9 mouse cellular contexts compared by ENCODE assay signal in genomic region chr2:102002974-102003775, GRCm38 (mm10).
DNase-seq lines count a peak whose midpoint lies in the region; ATAC-seq lines count a peak whose summit lies in the region.
"Had no signal": no experiment of that assay in that cellular context is flagged by ENCODE, and none has a peak within 500 bp of the region (broad histone marks: within the 10 kb centered on the region; RNA-seq: fewer than 3 reads in every experiment).

No protein-coding gene starts in this region.

- peak overlapping the region; percentile 78 for H3K27ac ChIP-seq in lung, embryonic 15.5 days
- peak overlapping the region; percentile 80 for H3K27ac ChIP-seq in kidney, embryonic 16.5 days (ENCODE audit: low read length)
- peak overlapping the region; percentile 84 for H3K27ac ChIP-seq in midbrain, embryonic 15.5 days

- no peak overlapping the region for H3K9ac ChIP-seq in lung, embryonic 15.5 days
- H3K9ac ChIP-seq in kidney, embryonic 16.5 days (replicated peaks; ENCODE audit: low read length), result 0 out of 2 replicates have a peak overlapping the region, but pooled peaks have one; percentile 8
- peak overlapping the region; percentile 25; the same call in 1 of the 2 replicates for H3K9ac ChIP-seq in midbrain, embryonic 15.5 days

- H3K27me3 ChIP-seq in lung, embryonic 15.5 days, result no peaks in the 10 kb centered on the region
- no peaks in the 10 kb centered on the region for H3K27me3 ChIP-seq in kidney, embryonic 16.5 days (ENCODE audit: insufficient read depth, low read length)
- H3K27me3 ChIP-seq in midbrain, embryonic 15.5 days (replicated peaks), result no peaks in the 10 kb centered on the region

- H3K9me3 ChIP-seq in lung, embryonic 15.5 days, result no peaks in the 10 kb centered on the region
- H3K9me3 ChIP-seq in kidney, embryonic 16.5 days (ENCODE audit: low read length), result no peaks in the 10 kb centered on the region
- no peaks in the 10 kb centered on the region for H3K9me3 ChIP-seq in midbrain, embryonic 15.5 days

- no peak overlapping the region for H3K4me3 ChIP-seq in lung, embryonic 15.5 days
- H3K4me3 ChIP-seq in kidney, embryonic 16.5 days (ENCODE audit: low read length), result no peak overlapping the region
- no peak overlapping the region for H3K4me3 ChIP-seq in midbrain, embryonic 15.5 days
- H3K4me3 ChIP-seq: myocyte had no signal

- no peaks in the 10 kb centered on the region for H3K36me3 ChIP-seq in lung, embryonic 15.5 days
- H3K36me3 ChIP-seq in kidney, embryonic 16.5 days (ENCODE audit: insufficient read depth, low read length), result no peaks in the 10 kb centered on the region
- no peaks in the 10 kb centered on the region for H3K36me3 ChIP-seq in midbrain, embryonic 15.5 days (replicated peaks)

- peaks cover 72% of the 10 kb centered on the region for H3K4me1 ChIP-seq in lung, embryonic 15.5 days
- peaks cover 75% of the 10 kb centered on the region for H3K4me1 ChIP-seq in kidney, embryonic 16.5 days (ENCODE audit: insufficient read depth, low read length)
- peaks cover 90% of the 10 kb centered on the region for H3K4me1 ChIP-seq in midbrain, embryonic 15.5 days

- H3K4me2 ChIP-seq in lung, embryonic 15.5 days, result peak overlapping the region; percentile 36; the same call in 1 of the 2 replicates
- H3K4me2 ChIP-seq in kidney, embryonic 16.5 days (replicated peaks; ENCODE audit: low read depth, low read length), result 0 out of 2 replicates have a peak overlapping the region, but pooled peaks have one; percentile 17
- peak overlapping the region; percentile 33 for H3K4me2 ChIP-seq in midbrain, embryonic 15.5 days

- WGBS in lung, embryonic 15.5 days, result 22% methylated on average over 8 of the region's 8 CpGs
- 15% methylated on average over 8 of the region's 8 CpGs for WGBS in kidney, embryonic 16.5 days
- WGBS in midbrain, embryonic 15.5 days, result 4% methylated on average over 8 of the region's 8 CpGs

- DNase-seq in lung, postnatal 25 days (ENCODE audit: low spot score), result no peak
- DNase-seq in frontal cortex, postnatal 36 days (ENCODE audit: low spot score in 2 of 2), result peak; percentile 40 to 54
- no peak for DNase-seq in urinary bladder, postnatal 4 days (ENCODE audit: low spot score in 2 of 2)
- DNase-seq in gastrocnemius, adult 8-10 months (ENCODE audit: low spot score in 2 of 2), result no peak

- ATAC-seq in lung, embryonic 15.5 days (ENCODE audit: borderline replicate concordance, extremely low read depth, low FRiP score, low TSS enrichment), result peak; percentile 28; the same call in 1 of the 2 replicates
- ATAC-seq in kidney, embryonic 16.5 days (ENCODE audit: low FRiP score, low TSS enrichment), result peak; percentile 43; the same call in 1 of the 2 replicates
- ATAC-seq in midbrain, embryonic 15.5 days (replicated peaks), result peak; percentile 75
- no peak for ATAC-seq in erythroblast, adult 5-6 weeks (replicated peaks; ENCODE audit: low FRiP score, poor library complexity, severe bottlenecking)

Comparison
In these comparisons a context has a peak if more than half of its experiments do, and no peak if none do; other contexts are left out.
1. DNase-seq: peak in frontal cortex, postnatal 36 days (2 of 2); none in lung, postnatal 25 days (single experiment), urinary bladder, postnatal 4 days (0 of 2) and gastrocnemius, adult 8-10 months (0 of 2).
2. Peak in every context shown above with its lines, with median percentiles within 50 percentile points of each other: H3K27ac ChIP-seq and H3K4me2 ChIP-seq.